Mouse (Mus musculus) liver, embryonic 14.5 days (tissue): Measurements from ENCODE around the gene Rapgef1. TPM values are rescaled to one million over a fixed set of nuclear protein-coding genes. Genes with fewer than 3 reads are reported as not detected.

ENCODE experiments used
- ATAC-seq: fragments of 200-750 bp; cut with Nextera tagmentation; 2 replicates; pipeline ENCODE4 v1.8.0; 2017; ENCODE audit warnings: moderate number of reproducible peaks, mild to moderate bottlenecking, moderate library complexity; ENCODE audit not compliant: insufficient read depth
- DNase-seq, 3 experiments: peaks; one replicate each; pipeline ENCODE4 v3.0.0-alpha.2; 2012 to 2013; ENCODE audit warnings: low read depth in 3 of 3, low spot score in 3 of 3
- H3K27ac ChIP-seq: fragments of 300-500 bp; sonication (generic); 2 replicates; pipeline ENCODE4 v1.5.1; 2014; ENCODE audit warnings: moderate library complexity, mild to moderate bottlenecking, control low read depth, inconsistent platforms
- H3K27me3 ChIP-seq: fragments of 300-500 bp; sonication (generic); 2 replicates; pipeline ENCODE4 v1.6.1; 2014; ENCODE audit warnings: mild to moderate bottlenecking, low read length, moderate library complexity; ENCODE audit not compliant: control insufficient read depth, insufficient read depth
- H3K36me3 ChIP-seq: fragments of 300-500 bp; sonication (generic); replicated peaks from 2 replicates; pipeline ENCODE4 v1.6.1; 2014; ENCODE audit warnings: low read depth; ENCODE audit not compliant: control insufficient read depth, insufficient read depth
- H3K4me1 ChIP-seq, 2 experiments: fragments of 200-500 bp in 1 of 2; fragments of 300-500 bp in 1 of 2; sonication (generic) in 1 of 2; replicated peaks; 2 replicates each; pipeline ENCODE4 v1.6.1; 2012 to 2014; ENCODE audit warnings: antibody characterized with exemption in 1 of 2, inconsistent platforms in 1 of 2, low read length in 1 of 2; ENCODE audit not compliant: control insufficient read depth in 2 of 2, insufficient read depth in 2 of 2
- H3K4me2 ChIP-seq: fragments of 300-500 bp; sonication (generic); 2 replicates; pipeline ENCODE4 v1.6.1; 2014; ENCODE audit warnings: low read depth, mild to moderate bottlenecking, control low read depth, moderate library complexity
- H3K4me3 ChIP-seq, 2 experiments: fragments of 200-500 bp in 1 of 2; fragments of 300-500 bp in 1 of 2; sonication (generic) in 1 of 2; 2 replicates each; pipeline ENCODE4 v1.5.1; 2012 to 2014; ENCODE audit warnings: low read depth in 2 of 2, low read length in 2 of 2, mild to moderate bottlenecking in 2 of 2, control low read depth in 1 of 2, inconsistent platforms in 1 of 2, moderate library complexity in 1 of 2; ENCODE audit not compliant: insufficient read depth in 1 of 2
- H3K9ac ChIP-seq: fragments of 300-500 bp; sonication (generic); replicated peaks from 2 replicates; pipeline ENCODE4 v1.6.1; 2014; ENCODE audit warnings: mild to moderate bottlenecking, control low read depth, moderate library complexity
- H3K9me3 ChIP-seq: fragments of 300-500 bp; sonication (generic); 2 replicates; pipeline ENCODE4 v1.6.1; 2016; ENCODE audit warnings: low read length, mixed read lengths; ENCODE audit not compliant: control insufficient read depth
- CTCF ChIP-seq: IDR thresholded peaks from 2 replicates; pipeline ENCODE4 v1.5.1; 2016; ENCODE audit warnings: antibody characterized with exemption, low read depth, control low read depth
- EP300 ChIP-seq: IDR thresholded peaks from 2 replicates; pipeline ENCODE4 v1.6.1; 2016; ENCODE audit warnings: antibody characterized with exemption, low read depth
- WGBS: fragments of 180-500 bp; shearing (Covaris S2); extraction: QIAGEN DNeasy Blood & Tissue Kit; methylation state at CpG from one replicate; pipeline ENCODE4 v1.1.7; 2014; ENCODE audit not compliant: insufficient replicate concordance; 5-methylcytosine and 5-hydroxymethylcytosine counted together
- polyA plus RNA-seq, 2 experiments: library from polyadenylated mRNA; depleted of rRNA in 1 of 2; stranded (reverse) in 1 of 2; unstranded in 1 of 2; fragments of >200 nt; fragmentation: Nextera tagmentation in 1 of 2; extraction: Ambion mirVana in 1 of 2; gene quantifications; 2 replicates each; pipeline versions ENCODE4 v1.2.1 to v1.2.3; 2012 to 2014

Gene Rapgef1
- polyA plus RNA-seq, 2 experiments: 3.9 to 11.1 TPM

GRCm38 (mm10) chr2:29617341-29617740 lies 2.2 kb upstream of the Rapgef1 start:
- 69% methylated on average over 1 of the region's 1 CpGs for WGBS

GRCm38 (mm10) chr2:29618926-29619483 lies 515 bp upstream of the Rapgef1 start:
- no peak for ATAC-seq
- no peak overlapping the region for H3K9ac ChIP-seq
- H3K4me3 ChIP-seq: peak overlapping the region; percentile 45 to 91; a peak in 3 of 4 replicates
- H3K9me3 ChIP-seq: no peaks in the 10 kb centered on the region
- TF ChIP-seq CTCF (no peak), EP300 (no peak)
- H3K36me3 ChIP-seq: no peaks in the 10 kb centered on the region
- H3K4me1 ChIP-seq: peaks cover 8 to 24% of the 10 kb centered on the region in 2 experiments
- no peak for DNase-seq
- H3K4me2 ChIP-seq: peak overlapping the region; percentile 93
- 51% methylated on average over 8 of the region's 8 CpGs for WGBS
- no peak overlapping the region for H3K27ac ChIP-seq
- H3K27me3 ChIP-seq: no peaks in the 10 kb centered on the region

More at GRCm38 (mm10) chr2:29617341-29617740, 2.2 kb upstream of the Rapgef1 start:
- H3K9me3 ChIP-seq: no peaks in the 10 kb centered on the region
- no peak overlapping the region for H3K4me3 ChIP-seq
- TF ChIP-seq CTCF: no peak
- TF ChIP-seq EP300: no peak
- no peaks in the 10 kb centered on the region for H3K27me3 ChIP-seq
- no peak for DNase-seq
- no peak overlapping the region for H3K9ac ChIP-seq
- peaks cover 8 to 15% of the 10 kb centered on the region in 2 experiments for H3K4me1 ChIP-seq
- ATAC-seq: no peak
- H3K36me3 ChIP-seq: no peaks in the 10 kb centered on the region
- no peak overlapping the region for H3K27ac ChIP-seq
- no peak overlapping the region for H3K4me2 ChIP-seq

- no peaks in the 10 kb centered on the region for H3K36me3 ChIP-seq
- no peaks in the 10 kb centered on the region for H3K27me3 ChIP-seq
- 3% methylated on average over 15 of the region's 15 CpGs for WGBS
- peaks cover 14 to 31% of the 10 kb centered on the region in 2 experiments for H3K4me1 ChIP-seq
- no peaks in the 10 kb centered on the region for H3K9me3 ChIP-seq
- DNase-seq (peak in 1 of 3 experiments; percentile 53), ATAC-seq (peak; percentile 27)
- peak overlapping the region; percentile 91 to 99 for H3K4me3 ChIP-seq
- H3K27ac ChIP-seq: peak overlapping the region; percentile 41; the same call in 1 of the 2 replicates
- H3K9ac ChIP-seq: peak overlapping the region; percentile 90
- TF ChIP-seq EP300: no peak
- TF ChIP-seq CTCF: no peak
- H3K4me2 ChIP-seq: peak overlapping the region; percentile 93
These were observed 844 bp downstream of the Rapgef1 start for GRCm38 (mm10) chr2:29620301-29620827.

GRCm38 (mm10) chr2:29621163-29621562 lies 1.6 kb downstream of the Rapgef1 start:
- no peak for ATAC-seq
- H3K4me1 ChIP-seq: peaks cover 14 to 31% of the 10 kb centered on the region in 2 experiments
- H3K27ac ChIP-seq: no peak overlapping the region
- H3K36me3 ChIP-seq: no peaks in the 10 kb centered on the region
- no peaks in the 10 kb centered on the region for H3K9me3 ChIP-seq
- WGBS: 68% methylated on average over 10 of the region's 10 CpGs
- peak overlapping the region; percentile 91 to 99 for H3K4me3 ChIP-seq
- TF ChIP-seq CTCF: no peak
- TF ChIP-seq EP300: no peak
- peak overlapping the region; percentile 93 for H3K4me2 ChIP-seq
- peak overlapping the region; percentile 90 for H3K9ac ChIP-seq
- DNase-seq: no peak
- H3K27me3 ChIP-seq: no peaks in the 10 kb centered on the region

- H3K4me1 ChIP-seq: peaks cover 14 to 31% of the 10 kb centered on the region in 2 experiments
- H3K9me3 ChIP-seq: no peaks in the 10 kb centered on the region
- no peak overlapping the region for H3K27ac ChIP-seq
- no peak overlapping the region for H3K4me3 ChIP-seq
- 69% methylated on average over 3 of the region's 3 CpGs for WGBS
- no peak for TF ChIP-seq CTCF
- no peak for TF ChIP-seq EP300
- H3K36me3 ChIP-seq: no peaks in the 10 kb centered on the region
- no peak for ATAC-seq
- no peak for DNase-seq
- H3K9ac ChIP-seq: no peak overlapping the region
- H3K4me2 ChIP-seq: peak overlapping the region; percentile 93
- no peaks in the 10 kb centered on the region for H3K27me3 ChIP-seq
These were observed 2.1 kb downstream of the Rapgef1 start for GRCm38 (mm10) chr2:29621636-29622035.
